Mouse (Mus musculus): ENCODE results near the gene Tmem178b.

GRCm38 (mm10) chr6:39843698-39844342 is 29.3 kb upstream of the Tmem178b start:
- TF ChIP-seq POLR2A (IDR thresholded peaks at IDR 0.05; ENCODE audit: low read depth, low read length), result no peak
- no peak for TF ChIP-seq CTCF (IDR thresholded peaks at IDR 0.05; ENCODE audit: extremely low read depth, insufficient read length, insufficient replicate concordance, low read depth, low read length)

Measured in small intestine, adult 2 months (tissue).